Mouse (Mus musculus): ENCODE data around the gene Mocs2. TPM values are rescaled to one million over a fixed set of nuclear protein-coding genes. Genes with fewer than 3 reads are reported as not detected.

Mocs2 gene
- 185 and 259 TPM in 2 replicates for polyA plus RNA-seq (2012; ENCODE audit: insufficient read depth, insufficient read length, missing spikeins)

DNA sequence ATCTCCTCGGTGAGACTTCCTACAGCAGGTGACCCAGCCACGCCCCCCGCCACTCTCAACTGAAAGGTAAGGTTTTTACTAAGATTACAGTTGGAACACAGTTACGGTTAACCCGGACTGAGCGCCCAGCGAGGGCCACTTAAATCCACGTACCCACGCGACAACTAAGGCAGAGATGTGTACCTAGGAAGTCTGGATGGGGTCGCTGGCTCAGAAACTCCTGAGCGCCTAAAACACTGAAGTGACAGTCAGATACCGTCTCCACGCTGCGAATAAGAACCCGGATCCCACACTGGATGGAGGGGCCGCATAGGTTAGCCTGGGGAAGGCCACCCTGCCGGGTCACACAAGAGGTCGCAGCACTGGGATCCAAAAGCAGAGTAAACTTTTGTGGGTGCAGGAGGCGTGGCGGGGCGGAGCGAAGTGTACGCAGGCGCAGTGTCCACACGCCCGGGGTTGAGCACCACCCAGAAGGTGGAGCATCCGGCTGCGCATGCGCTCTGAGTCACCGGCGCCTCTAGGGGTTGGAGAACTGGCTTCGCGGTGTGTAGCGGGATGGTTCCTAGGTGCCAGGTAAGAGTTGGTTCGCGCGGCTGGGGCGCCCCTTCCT lies at the start of gene Mocs2:
Gene Mocs2 (plus strand): TSS at position 486 of the 610 bp plus-strand sequence.
- Histone ChIP-seq H3K27ac (replicated peaks; ENCODE audit: low read depth, low read length) (peak within 1 kb of the TSS; percentile 84), H3K4me1 (ENCODE audit: control insufficient read depth, insufficient read depth, insufficient read length, low read length) (peaks cover 2% of the 10 kb centered on the region; the same call in 1 of the 2 replicates), H3K4me3 (ENCODE audit: insufficient read depth, low read depth, low read length) (peak within 1 kb of the TSS; percentile 73)

DNA sequence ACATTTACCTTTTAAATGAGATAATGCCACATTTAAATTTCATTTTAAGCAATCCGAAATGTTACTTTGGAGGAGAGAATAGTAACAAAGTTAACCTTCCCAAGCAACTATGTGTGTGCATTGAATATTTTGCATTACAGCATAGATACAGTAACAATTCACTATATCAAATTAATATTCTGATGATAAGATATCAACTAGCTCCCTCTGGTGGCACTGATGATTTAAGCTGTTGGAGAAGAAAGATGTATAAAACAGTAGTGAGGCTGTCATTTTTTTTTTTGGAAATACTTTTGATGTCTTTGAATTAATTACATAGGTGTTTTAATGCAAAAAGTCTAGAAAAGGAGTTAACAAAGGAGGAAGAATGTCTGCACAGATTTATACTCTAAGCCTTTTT lies 26.5 kb upstream of the Mocs2 start:
- Histone ChIP-seq H3K4me3 (ENCODE audit: insufficient read depth, low read depth, low read length) (no peak overlapping the region), H3K4me1 (ENCODE audit: control insufficient read depth, insufficient read depth, insufficient read length, low read length) (no peaks in the 10 kb centered on the region), H3K27ac (replicated peaks; ENCODE audit: low read depth, low read length) (no peak overlapping the region)

DNA sequence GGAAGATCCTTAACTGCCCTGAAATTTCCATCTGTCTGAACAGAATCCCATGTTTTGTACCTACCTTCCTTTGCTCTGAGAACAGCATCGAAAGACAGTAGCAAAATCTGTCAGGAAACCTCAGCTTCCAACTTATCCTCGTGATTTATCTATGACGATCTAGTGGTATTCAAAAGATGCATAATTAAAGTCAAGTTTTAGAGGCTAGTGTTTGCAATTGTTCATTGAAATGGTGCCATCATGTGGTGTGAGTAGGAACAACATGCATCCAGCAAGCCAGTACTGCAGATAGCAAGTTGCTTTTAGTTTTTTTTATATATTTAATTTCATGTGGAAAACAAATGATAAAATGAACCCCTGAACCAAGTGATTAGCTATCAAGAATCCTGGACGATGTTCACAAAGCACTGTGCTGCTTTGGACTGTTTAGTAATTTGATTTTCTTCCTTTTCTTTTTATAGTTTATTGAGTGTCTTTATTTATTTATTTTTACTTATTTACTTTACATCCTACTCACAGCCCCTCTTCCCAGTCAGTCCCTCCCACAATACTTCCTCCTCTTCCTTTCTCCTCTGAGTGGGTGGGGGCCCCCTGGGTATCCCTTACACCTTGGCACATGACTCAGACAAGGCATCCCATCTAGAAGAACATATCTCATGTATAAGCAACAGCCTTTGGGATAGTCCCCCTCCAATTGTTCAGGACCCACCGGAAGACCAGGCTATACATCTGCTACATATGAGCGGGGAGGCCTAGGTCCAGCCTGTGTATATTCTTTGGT lies 24.6 kb upstream of the Mocs2 start:
- H3K27ac ChIP-seq (replicated peaks; ENCODE audit: low read depth, low read length) = no peak overlapping the region
- H3K4me1 ChIP-seq (ENCODE audit: control insufficient read depth, insufficient read depth, insufficient read length, low read length) = no peaks in the 10 kb centered on the region
- H3K4me3 ChIP-seq (ENCODE audit: insufficient read depth, low read depth, low read length) = no peak overlapping the region

DNA sequence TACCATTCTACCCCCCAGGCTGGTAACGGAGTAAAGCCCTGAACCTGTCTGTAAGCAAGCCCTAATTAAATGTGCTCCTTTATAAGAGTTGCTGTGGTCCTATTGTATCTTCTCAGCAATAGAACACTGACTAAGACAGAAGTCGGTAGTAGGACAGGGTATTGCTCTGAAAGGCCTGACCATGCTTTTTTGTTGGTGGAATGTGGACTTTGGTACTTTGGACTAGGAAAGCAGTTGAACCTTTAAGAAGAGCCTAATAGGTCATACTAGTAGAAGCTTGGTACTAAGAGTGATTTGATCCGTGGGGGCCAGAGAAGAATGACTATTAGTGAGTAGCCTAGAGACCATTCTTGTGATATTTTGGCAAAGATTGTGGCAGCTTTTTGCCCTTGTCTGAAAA lies 16.2 kb upstream of the Mocs2 start:
- no peak overlapping the region for H3K27ac ChIP-seq (replicated peaks; ENCODE audit: low read depth, low read length)
- H3K4me1 ChIP-seq (ENCODE audit: control insufficient read depth, insufficient read depth, insufficient read length, low read length) = no peaks in the 10 kb centered on the region
- no peak overlapping the region for H3K4me3 ChIP-seq (ENCODE audit: insufficient read depth, low read depth, low read length)

GRCm38 (mm10) chr13:114802971-114803370 lies 15.1 kb upstream of the Mocs2 start:
- Histone ChIP-seq H3K27ac (replicated peaks; ENCODE audit: low read depth, low read length) (no peak overlapping the region), H3K4me3 (ENCODE audit: insufficient read depth, low read depth, low read length) (no peak overlapping the region), H3K4me1 (ENCODE audit: control insufficient read depth, insufficient read depth, insufficient read length, low read length) (no peaks in the 10 kb centered on the region)

DNA sequence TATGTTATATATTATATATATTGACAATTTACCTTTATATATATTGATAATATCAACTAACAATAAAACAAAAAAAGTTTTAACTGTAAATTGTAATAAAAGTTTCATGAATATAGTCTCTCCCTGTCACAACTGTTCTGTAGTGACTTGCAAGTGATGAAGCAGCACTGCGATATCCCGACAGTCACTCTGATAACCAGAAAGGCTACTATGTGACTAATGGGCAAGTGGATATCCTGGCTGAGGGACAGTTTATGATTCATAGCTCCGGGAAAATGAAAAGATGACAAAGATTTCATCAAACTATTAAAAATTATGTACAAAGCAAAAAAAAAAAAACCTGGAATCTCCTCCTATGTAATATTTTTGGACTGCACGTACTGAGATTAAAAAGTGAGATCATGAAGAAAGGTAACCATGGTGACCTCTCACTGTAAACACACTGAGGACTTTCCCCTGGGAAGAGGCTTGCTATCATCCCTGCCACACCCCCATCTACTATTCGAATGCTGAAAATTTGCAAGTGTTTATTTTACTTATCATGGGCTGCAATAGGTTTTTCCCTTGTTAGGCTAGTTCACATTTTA lies 8.3 kb upstream of the Mocs2 start:
- Histone ChIP-seq H3K4me1 (ENCODE audit: control insufficient read depth, insufficient read depth, insufficient read length, low read length) (no peaks in the 10 kb centered on the region), H3K27ac (replicated peaks; ENCODE audit: low read depth, low read length) (no peak overlapping the region), H3K4me3 (ENCODE audit: insufficient read depth, low read depth, low read length) (no peak overlapping the region)

- peak overlapping the region; percentile 73 for H3K4me3 ChIP-seq (ENCODE audit: insufficient read depth, low read depth, low read length)
- H3K27ac ChIP-seq (replicated peaks; ENCODE audit: low read depth, low read length) = peak overlapping the region; percentile 84
- peaks cover 2% of the 10 kb centered on the region; the same call in 1 of the 2 replicates for H3K4me1 ChIP-seq (ENCODE audit: control insufficient read depth, insufficient read depth, insufficient read length, low read length)
Observed at GRCm38 (mm10) chr13:114818513-114818912, 477 bp downstream of the Mocs2 start.

DNA sequence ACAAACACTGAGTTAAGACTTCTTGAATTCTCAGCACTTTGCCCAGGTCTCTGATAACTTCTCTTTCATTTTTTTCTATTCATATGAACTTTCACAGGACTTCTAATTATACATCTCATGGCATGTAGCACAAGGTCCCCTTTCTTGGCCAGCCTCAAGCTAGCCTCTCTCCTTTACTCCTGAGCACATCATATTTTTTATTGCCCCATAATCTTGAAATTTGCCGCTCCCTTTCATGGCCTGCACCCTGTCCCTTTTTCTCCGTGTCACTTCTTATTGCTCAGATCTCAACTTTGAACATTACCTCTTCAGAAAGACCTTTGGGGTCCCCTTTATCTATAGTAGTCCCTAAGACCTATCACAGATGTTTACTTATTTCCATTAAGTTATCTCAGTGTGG lies 4.8 kb downstream of the Mocs2 start:
- Histone ChIP-seq H3K4me1 (ENCODE audit: control insufficient read depth, insufficient read depth, insufficient read length, low read length) (peaks cover 2% of the 10 kb centered on the region; the same call in 1 of the 2 replicates), H3K27ac (replicated peaks; ENCODE audit: low read depth, low read length) (no peak overlapping the region), H3K4me3 (ENCODE audit: insufficient read depth, low read depth, low read length) (no peak overlapping the region)

DNA sequence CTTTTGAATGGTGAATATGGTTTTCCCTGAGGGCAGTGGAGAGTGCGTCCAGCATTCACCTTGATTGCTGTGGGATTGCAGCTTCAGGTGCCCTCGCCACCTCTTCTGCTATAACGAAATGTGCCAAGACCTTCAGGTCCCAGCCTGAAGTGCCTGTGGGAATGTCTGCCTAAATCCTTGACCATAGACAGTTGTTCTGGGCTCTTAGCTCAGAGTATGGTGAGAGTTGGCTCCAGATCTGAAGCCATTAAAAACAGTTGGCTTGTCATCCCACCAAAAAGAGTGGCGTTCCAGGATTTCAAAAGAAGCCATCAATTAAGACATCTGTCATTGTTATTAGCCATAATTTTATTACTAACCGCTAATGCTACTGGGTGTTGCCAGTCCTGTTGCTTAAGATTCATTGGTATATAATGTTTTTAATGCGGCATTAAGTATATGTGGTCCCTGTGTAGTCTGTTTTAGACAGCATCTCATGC lies 7.4 kb downstream of the Mocs2 start:
- no peak overlapping the region for H3K27ac ChIP-seq (replicated peaks; ENCODE audit: low read depth, low read length)
- H3K4me3 ChIP-seq (ENCODE audit: insufficient read depth, low read depth, low read length) = no peak overlapping the region
- H3K4me1 ChIP-seq (ENCODE audit: control insufficient read depth, insufficient read depth, insufficient read length, low read length) = no peaks in the 10 kb centered on the region

DNA sequence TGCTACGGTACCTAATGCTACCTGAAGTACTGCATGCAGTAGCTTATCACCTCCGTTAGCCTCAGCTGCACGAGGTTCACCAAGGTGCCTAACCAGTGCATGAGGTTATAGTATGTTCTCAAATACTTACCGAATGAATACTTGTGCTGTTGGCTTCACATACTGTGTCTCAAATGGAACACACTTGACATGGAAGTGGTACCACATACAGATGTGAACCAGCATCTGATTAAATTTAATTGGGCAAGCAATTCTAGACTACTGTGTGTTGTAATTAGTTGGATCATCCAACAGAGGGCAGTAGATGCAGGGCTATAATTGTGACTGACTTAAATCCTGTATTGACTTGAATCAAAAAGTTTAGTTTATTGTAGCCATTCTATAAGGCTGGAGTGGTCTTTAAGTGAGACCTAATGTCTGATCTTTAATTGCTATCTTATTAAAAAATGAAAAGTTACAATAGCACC lies 13.4 kb downstream of the Mocs2 start:
- Histone ChIP-seq H3K4me3 (ENCODE audit: insufficient read depth, low read depth, low read length) (no peak overlapping the region), H3K27ac (replicated peaks; ENCODE audit: low read depth, low read length) (no peak overlapping the region), H3K4me1 (ENCODE audit: control insufficient read depth, insufficient read depth, insufficient read length, low read length) (0 out of 2 replicates have a peak, but pooled peaks cover 2% of the 10 kb centered on the region)

DNA sequence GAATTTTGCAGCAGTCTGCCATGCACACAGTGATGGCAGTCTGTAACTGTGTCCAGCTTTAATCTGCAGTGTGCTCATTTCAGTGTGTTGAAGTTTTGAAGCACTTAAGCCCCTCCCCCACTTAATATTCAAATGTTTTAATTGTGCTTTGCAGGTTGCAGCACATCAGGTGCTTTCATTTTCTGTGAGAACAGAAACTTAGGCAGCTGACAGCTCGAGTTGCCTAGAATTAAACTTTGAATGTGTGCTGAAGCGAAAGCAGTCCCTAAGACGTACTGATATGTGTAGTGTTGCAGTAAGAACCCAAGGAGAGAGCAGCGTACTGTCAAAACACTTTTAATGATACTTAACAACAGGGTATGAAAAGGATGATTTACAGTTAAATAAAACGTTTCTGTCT lies 14.7 kb downstream of the Mocs2 start:
- Histone ChIP-seq H3K4me1 (ENCODE audit: control insufficient read depth, insufficient read depth, insufficient read length, low read length) (0 out of 2 replicates have a peak, but pooled peaks cover 2% of the 10 kb centered on the region), H3K27ac (replicated peaks; ENCODE audit: low read depth, low read length) (no peak overlapping the region), H3K4me3 (ENCODE audit: insufficient read depth, low read depth, low read length) (no peak overlapping the region)

DNA sequence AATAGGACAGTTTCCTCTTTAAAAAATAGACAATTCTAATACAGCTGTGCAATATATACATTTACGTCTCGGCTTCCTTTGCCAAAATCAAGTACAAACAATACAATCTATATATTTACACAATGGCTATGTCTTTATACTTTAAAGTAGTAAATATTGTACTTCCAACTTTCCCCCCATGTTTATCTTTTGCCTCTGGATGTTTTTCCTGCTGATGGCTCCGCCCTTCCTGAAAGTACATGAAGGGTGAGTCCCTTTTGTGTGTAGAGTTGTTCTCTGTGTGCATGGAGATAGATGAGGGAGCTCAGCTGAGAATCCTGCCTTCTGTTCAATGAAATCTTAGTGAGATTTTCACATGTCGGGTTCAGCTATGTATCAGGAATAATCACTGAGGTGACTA lies 15.3 kb downstream of the Mocs2 start:
- Histone ChIP-seq H3K4me1 (ENCODE audit: control insufficient read depth, insufficient read depth, insufficient read length, low read length) (0 out of 2 replicates have a peak, but pooled peaks cover 2% of the 10 kb centered on the region), H3K27ac (replicated peaks; ENCODE audit: low read depth, low read length) (no peak overlapping the region), H3K4me3 (ENCODE audit: insufficient read depth, low read depth, low read length) (no peak overlapping the region)

DNA sequence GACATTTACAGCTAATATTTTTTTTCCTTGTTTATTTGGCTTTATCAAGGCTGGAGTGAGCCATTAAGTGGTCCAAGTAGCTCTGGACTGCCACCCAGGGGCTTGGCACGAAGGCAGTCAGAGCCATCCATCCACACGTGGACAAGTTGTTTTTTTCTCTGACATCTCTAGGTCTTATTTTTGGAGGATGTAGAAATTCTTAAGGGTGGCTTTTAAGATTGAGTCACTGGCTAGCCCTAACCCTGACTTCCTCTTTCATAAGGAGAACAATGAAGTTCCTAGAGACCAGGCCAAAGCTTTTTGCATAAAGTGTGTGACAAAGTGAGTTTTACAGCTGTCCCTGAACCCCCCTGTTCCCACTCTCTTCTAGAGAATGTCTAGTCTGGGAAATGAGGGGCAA lies 16.5 kb downstream of the Mocs2 start:
- 0 out of 2 replicates have a peak, but pooled peaks cover 2% of the 10 kb centered on the region for H3K4me1 ChIP-seq (ENCODE audit: control insufficient read depth, insufficient read depth, insufficient read length, low read length)
- peak overlapping the region; percentile 39 for H3K27ac ChIP-seq (replicated peaks; ENCODE audit: low read depth, low read length)
- H3K4me3 ChIP-seq (ENCODE audit: insufficient read depth, low read depth, low read length) = no peak overlapping the region

- no peak overlapping the region for H3K27ac ChIP-seq (replicated peaks; ENCODE audit: low read depth, low read length)
Observed at GRCm38 (mm10) chr13:114837061-114837460, 19.0 kb downstream of the Mocs2 start.

DNA sequence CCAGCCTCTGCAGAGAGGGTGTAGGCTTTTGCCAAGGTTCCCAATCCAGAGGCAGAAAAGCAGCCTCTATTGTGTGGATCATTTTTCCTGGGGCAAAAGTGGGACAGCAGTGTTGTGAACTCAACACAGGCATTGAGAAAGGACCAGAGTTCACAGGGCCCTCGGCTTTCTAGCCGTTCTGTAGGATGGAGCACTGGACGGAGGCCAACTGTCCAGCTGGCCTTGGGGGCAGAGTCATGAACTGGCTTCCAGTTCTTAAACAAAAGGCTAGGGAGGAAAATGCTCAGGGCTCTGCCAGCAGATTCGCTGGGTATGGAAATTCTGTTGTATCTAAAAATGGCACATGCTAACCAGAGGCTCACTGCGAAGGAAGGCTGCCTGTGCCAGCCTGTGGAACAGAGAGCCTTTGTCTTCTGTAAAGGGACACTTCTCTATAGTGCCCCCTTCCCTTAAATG lies 20.5 kb downstream of the Mocs2 start:
- no peak overlapping the region for H3K4me3 ChIP-seq (ENCODE audit: insufficient read depth, low read depth, low read length)
- H3K27ac ChIP-seq (replicated peaks; ENCODE audit: low read depth, low read length) = no peak overlapping the region
- H3K4me1 ChIP-seq (ENCODE audit: control insufficient read depth, insufficient read depth, insufficient read length, low read length) = 0 out of 2 replicates have a peak, but pooled peaks cover 2% of the 10 kb centered on the region

More at GRCm38 (mm10) chr13:114837061-114837460, 19.0 kb downstream of the Mocs2 start:
- H3K4me3 ChIP-seq (ENCODE audit: insufficient read depth, low read depth, low read length) = no peak overlapping the region
- 0 out of 2 replicates have a peak, but pooled peaks cover 2% of the 10 kb centered on the region for H3K4me1 ChIP-seq (ENCODE audit: control insufficient read depth, insufficient read depth, insufficient read length, low read length)

All from brown adipose tissue, adult 24 weeks (tissue).